Mouse (Mus musculus) cerebellum, adult 9-11 months (tissue): Measurements from ENCODE around the gene Rab3c.
A peak's percentile ranks its signal among the peaks of the same experiment; 100 is the strongest.

Source experiments
- DNase-seq: peaks from one replicate; pipeline ENCODE4 v3.0.0; 2022

Rab3c gene

GRCm38 (mm10) chr13:110184963-110185685, 95.7 kb downstream of the Rab3c start:
- DNase-seq = no peak

GRCm38 (mm10) chr13:110175651-110176050, 105.1 kb downstream of the Rab3c start:
- no peak for DNase-seq

GRCm38 (mm10) chr13:110169669-110170068, 111.1 kb downstream of the Rab3c start:
- peak; percentile 33 for DNase-seq

GRCm38 (mm10) chr13:110169152-110169551, 111.6 kb downstream of the Rab3c start:
- DNase-seq = no peak

- peak; percentile 59 for DNase-seq
Observed at GRCm38 (mm10) chr13:110168570-110168969, 112.2 kb downstream of the Rab3c start.

GRCm38 (mm10) chr13:110166622-110167330, 114.0 kb downstream of the Rab3c start:
- DNase-seq = no peak

- DNase-seq = no peak
Observed at GRCm38 (mm10) chr13:110159980-110160379, 120.8 kb downstream of the Rab3c start.

GRCm38 (mm10) chr13:110158588-110159519, 121.9 kb downstream of the Rab3c start:
- no peak for DNase-seq

GRCm38 (mm10) chr13:110145545-110145944, 135.3 kb downstream of the Rab3c start:
- DNase-seq = no peak

- DNase-seq = peak; percentile 85
Observed at GRCm38 (mm10) chr13:110145019-110145418, 135.8 kb downstream of the Rab3c start.

- DNase-seq = peak; percentile 73
Observed at GRCm38 (mm10) chr13:110139339-110139738, 141.5 kb downstream of the Rab3c start.

GRCm38 (mm10) chr13:110138644-110139043, 142.2 kb downstream of the Rab3c start:
- DNase-seq = no peak

- DNase-seq = no peak
Observed at GRCm38 (mm10) chr13:110127613-110128258, 153.1 kb downstream of the Rab3c start.

GRCm38 (mm10) chr13:110122825-110123224, 158.0 kb downstream of the Rab3c start:
- DNase-seq = no peak

GRCm38 (mm10) chr13:110116892-110117291, 163.9 kb downstream of the Rab3c start:
- no peak for DNase-seq

- DNase-seq = peak; percentile 80
Observed at GRCm38 (mm10) chr13:110116316-110116715, 164.5 kb downstream of the Rab3c start.

- DNase-seq = no peak
Observed at GRCm38 (mm10) chr13:110114870-110115645, 165.7 kb downstream of the Rab3c start.

GRCm38 (mm10) chr13:110113711-110114110, 167.1 kb downstream of the Rab3c start:
- DNase-seq = no peak

GRCm38 (mm10) chr13:110097424-110098050, 183.3 kb downstream of the Rab3c start:
- peak; percentile 50 for DNase-seq

GRCm38 (mm10) chr13:110094998-110095397, 185.8 kb downstream of the Rab3c start:
- DNase-seq = no peak
